Mouse (Mus musculus) heart, adult 2 months (tissue): Measurements from ENCODE around the gene Ubc.
A peak's percentile ranks its signal among the peaks of the same experiment; 100 is the strongest.

Experiments used
- CTCF ChIP-seq: fragments of 200-600 bp; IDR thresholded peaks from 2 replicates; pipeline ENCODE4 v1.8.1; 2022; ENCODE audit warnings: antibody characterized with exemption, mild to moderate bottlenecking, moderate library complexity
- EP300 ChIP-seq: fragments of 200-500 bp; IDR thresholded peaks from 2 replicates; pipeline ENCODE4 v1.6.1; 2011; ENCODE audit warnings: low read depth, low read length, control low read depth; ENCODE audit not compliant: insufficient read depth
- POLR2A ChIP-seq: fragments of 200-500 bp; IDR thresholded peaks from 2 replicates; pipeline ENCODE4 v1.6.1; 2011; ENCODE audit warnings: mild to moderate bottlenecking, low read depth, low read length, control low read depth; ENCODE audit not compliant: insufficient read depth

DNA sequence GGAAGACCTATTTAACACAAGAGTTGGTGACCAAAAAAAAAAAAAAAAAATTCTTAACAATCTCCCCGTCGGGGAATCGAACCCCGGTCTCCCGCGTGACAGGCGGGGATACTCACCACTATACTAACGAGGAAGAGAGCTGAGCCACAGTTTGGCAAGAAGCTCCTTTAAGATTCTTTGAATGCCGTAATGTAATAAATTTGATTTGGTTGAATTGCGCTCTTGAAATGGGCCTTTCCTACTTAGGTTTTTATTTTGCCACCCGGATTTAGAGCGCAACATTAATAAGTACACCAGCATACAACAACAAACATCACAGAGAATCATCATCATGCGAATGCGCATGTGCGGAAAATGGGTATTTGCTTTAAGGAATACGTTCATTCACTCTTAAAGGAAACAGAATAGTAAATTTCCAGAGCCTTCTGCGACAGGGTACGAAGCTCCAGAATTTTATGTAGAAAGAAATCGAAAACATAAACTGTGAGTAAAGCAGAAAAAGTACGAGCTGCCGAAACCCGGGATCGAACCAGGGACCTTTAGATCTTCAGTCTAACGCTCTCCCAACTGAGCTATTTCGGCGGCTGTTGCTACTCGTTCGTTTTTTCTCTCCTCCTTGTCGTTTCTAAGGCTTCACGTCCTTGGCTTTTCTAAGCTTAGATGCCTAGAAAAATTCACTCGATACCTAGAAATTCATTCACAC is 15.7 kb upstream of the Ubc start:
- TF ChIP-seq CTCF (no peak), POLR2A (no peak), EP300 (peak; percentile 58; the same call in 1 of the 2 replicates)
